ENCODE assay signal across 8 mouse cellular contexts in the genomic region with DNA sequence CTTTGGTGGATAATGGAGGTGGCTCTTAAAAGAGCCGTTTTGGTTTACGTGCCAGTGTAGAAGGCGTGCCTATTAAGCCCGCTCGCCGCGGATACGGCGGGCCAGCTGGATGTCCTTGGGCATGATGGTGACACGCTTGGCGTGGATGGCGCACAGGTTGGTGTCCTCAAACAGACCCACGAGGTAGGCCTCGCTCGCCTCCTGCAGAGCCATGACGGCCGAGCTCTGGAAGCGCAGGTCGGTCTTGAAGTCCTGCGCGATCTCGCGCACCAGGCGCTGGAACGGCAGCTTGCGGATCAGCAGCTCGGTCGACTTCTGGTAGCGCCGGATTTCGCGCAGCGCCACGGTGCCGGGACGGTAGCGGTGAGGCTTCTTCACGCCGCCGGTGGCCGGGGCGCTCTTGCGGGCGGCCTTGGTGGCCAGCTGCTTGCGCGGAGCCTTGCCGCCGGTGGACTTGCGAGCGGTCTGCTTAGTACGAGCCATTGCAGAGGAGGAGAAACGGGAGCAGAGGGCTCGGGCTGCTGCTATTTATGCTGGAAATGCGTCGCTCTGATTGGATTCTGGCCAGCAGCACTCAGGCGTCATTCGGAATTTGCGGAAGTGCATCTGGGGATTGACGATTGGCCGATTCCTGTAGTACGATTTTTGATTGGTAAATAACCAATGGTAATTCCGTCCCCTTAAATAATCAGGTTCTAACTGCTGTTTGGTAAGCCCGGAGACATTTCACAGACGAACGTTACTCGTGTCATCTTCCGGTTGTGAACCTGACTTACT. TPM values are rescaled to one million over a fixed set of nuclear protein-coding genes. Genes with fewer than 3 reads are reported as not detected.
DNase-seq lines count a peak whose midpoint lies in the region; ATAC-seq and TF ChIP-seq lines count a peak whose summit lies in the region.
"Not testable (repeated sequence)": the region's sequence is repeated elsewhere in the genome, so short reads cannot be mapped to it uniquely, and the experiment has no call there.

A gene (minus strand): TSS at position 487 of the 777 bp plus-strand sequence.

- peak; percentile 99 for DNase-seq in ES-CJ7 (ENCODE audit: low read depth, low spot score)
- peak; percentile 93 for DNase-seq in cerebellum, adult 11-12 months
- DNase-seq in heart, postnatal 25 days (ENCODE audit: low spot score): peak; percentile 86
- peak; percentile 92 to 97 for DNase-seq in layer of hippocampus, adult 18-20 months (ENCODE audit: low spot score in 2 of 2)
- peak; percentile 90 for DNase-seq in lung, adult 2 months
- peak; percentile 81 to 91 for DNase-seq in thymus, adult 18-20 months

- TF ChIP-seq POLR2A in lung, adult 2 months (IDR thresholded peaks at IDR 0.05; ENCODE audit: borderline replicate concordance, extremely low read depth, low read depth, low read length): peak; percentile 95

- H3K27ac ChIP-seq in forebrain, embryonic 15.5 days (replicated peaks): peak within 1 kb of the TSS; percentile 97

- H3K4me3 ChIP-seq in forebrain, embryonic 15.5 days: peak within 1 kb of the TSS; percentile 50
- H3K4me3 ChIP-seq in lung, adult 2 months (replicated peaks; ENCODE audit: extremely low read depth, low read depth, low read length): peak within 1 kb of the TSS; percentile 65

- not testable (repeated sequence) for H3K36me3 ChIP-seq in forebrain, embryonic 15.5 days

- H3K27me3 ChIP-seq in forebrain, embryonic 15.5 days: not testable (repeated sequence)

- under 1% methylated on average over 37 of the region's 67 CpGs for WGBS in forebrain, embryonic 15.5 days
- under 1% methylated on average over 56 of the region's 67 CpGs for WGBS in lung, adult 2 months

- H3K4me1 ChIP-seq in forebrain, embryonic 15.5 days; lung, adult 2 months (ENCODE audit: control insufficient read depth, insufficient read depth, low read length): not testable (repeated sequence)

- H3K4me2 ChIP-seq in forebrain, embryonic 15.5 days (replicated peaks): peak within 1 kb of the TSS; percentile 65

- intact Hi-C loops in heart, postnatal 25 days (cut with DNase I): not testable (repeated sequence)

- not testable (repeated sequence) for H3K9me3 ChIP-seq in forebrain, embryonic 15.5 days

- ATAC-seq in forebrain, embryonic 15.5 days (replicated peaks): peak; percentile 95
- peak; percentile 94 for ATAC-seq in neutrophil, adult 5-6 weeks (ENCODE audit: extremely low read depth, insufficient number of reproducible peaks, low FRiP score, poor library complexity, severe bottlenecking)

- TF ChIP-seq CTCF in lung, adult 2 months (IDR thresholded peaks at IDR 0.05; ENCODE audit: insufficient read depth, low read length): not testable (repeated sequence)

- H3K9ac ChIP-seq in forebrain, embryonic 15.5 days (replicated peaks): peak within 1 kb of the TSS; percentile 72

RNA-seq across cellular contexts. Expression of the gene that starts here (rescaled TPM):
- polyA plus RNA-seq in forebrain, embryonic 15.5 days (2015; fragmentation: Nextera tagmentation; extraction: Ambion mirVana): 2.6 and 2.7 TPM in 2 replicates
- 10 to 100 TPM; 15.4 to 27.3 TPM for total RNA-seq in heart, postnatal 25 days (2021)
- 10 to 100 TPM; 39.8 to 44.6 TPM for total RNA-seq in layer of hippocampus, adult 18-20 months (2021)
- polyA plus RNA-seq in lung, adult 2 months (2012; rRNA removed): 8.4 and 9.2 TPM in 2 replicates
- 50.8 and 54.4 TPM in 2 replicates for total RNA-seq in neutrophil, adult 5-6 weeks (2017)

Comparison
In these comparisons a context has a peak if more than half of its experiments do, and no peak if none do; other contexts are left out.
1. Peak in every context shown above with its lines: DNase-seq, ATAC-seq, H3K4me3 ChIP-seq and H3K27ac ChIP-seq.